Mouse (Mus musculus): Measurements from ENCODE around the gene Crybb1. TPM values are rescaled to one million over a fixed set of nuclear protein-coding genes. Genes with fewer than 3 reads are reported as not detected.

Crybb1 gene
- polyA plus RNA-seq (2011; ENCODE audit: insufficient read depth, insufficient read length, low replicate concordance, missing spikeins), result not detected in 2 replicates

DNA sequence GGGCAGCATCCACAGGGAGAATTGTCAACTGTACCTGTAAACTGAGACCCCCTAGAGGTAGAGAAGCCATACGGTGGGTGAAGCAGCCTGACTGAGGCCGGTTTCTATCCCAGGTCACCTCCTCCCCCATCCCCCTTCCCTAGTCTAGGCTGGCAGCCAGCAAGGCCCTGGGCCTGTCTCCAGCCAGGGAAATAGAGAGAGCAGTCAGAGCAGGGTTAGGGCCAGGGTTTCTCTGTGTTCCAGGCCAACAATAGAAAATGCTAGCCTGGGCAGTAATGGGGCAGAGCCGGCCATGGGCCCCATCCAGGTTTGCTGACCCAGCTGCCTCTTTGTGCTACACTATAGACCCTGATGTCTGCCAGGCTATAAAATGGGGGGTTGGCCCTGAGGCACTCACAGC is at the start of gene Crybb1:
TSS of gene Crybb1 (plus strand) at position 390 of the 400 bp plus-strand sequence.
- Histone ChIP-seq H3K27ac (ENCODE audit: control insufficient read depth, insufficient read depth, low read depth, low read length, poor library complexity) (no peak within 1 kb of the TSS), H3K4me3 (replicated peaks; ENCODE audit: control insufficient read depth, low read depth, low read length) (no peak within 1 kb of the TSS), H3K4me1 (ENCODE audit: control insufficient read depth, insufficient read depth, low read length) (peaks cover 23% of the 10 kb centered on the region)
- WGBS, result 69% methylated on average over 3 of the region's 3 CpGs
- TF ChIP-seq POLR2A (IDR thresholded peaks at IDR 0.05; ENCODE audit: borderline replicate concordance, control insufficient read depth, low read depth, low read length), result no peak
- no peak for TF ChIP-seq CTCF (IDR thresholded peaks at IDR 0.05; ENCODE audit: control insufficient read depth, insufficient read depth, low read length)

DNA sequence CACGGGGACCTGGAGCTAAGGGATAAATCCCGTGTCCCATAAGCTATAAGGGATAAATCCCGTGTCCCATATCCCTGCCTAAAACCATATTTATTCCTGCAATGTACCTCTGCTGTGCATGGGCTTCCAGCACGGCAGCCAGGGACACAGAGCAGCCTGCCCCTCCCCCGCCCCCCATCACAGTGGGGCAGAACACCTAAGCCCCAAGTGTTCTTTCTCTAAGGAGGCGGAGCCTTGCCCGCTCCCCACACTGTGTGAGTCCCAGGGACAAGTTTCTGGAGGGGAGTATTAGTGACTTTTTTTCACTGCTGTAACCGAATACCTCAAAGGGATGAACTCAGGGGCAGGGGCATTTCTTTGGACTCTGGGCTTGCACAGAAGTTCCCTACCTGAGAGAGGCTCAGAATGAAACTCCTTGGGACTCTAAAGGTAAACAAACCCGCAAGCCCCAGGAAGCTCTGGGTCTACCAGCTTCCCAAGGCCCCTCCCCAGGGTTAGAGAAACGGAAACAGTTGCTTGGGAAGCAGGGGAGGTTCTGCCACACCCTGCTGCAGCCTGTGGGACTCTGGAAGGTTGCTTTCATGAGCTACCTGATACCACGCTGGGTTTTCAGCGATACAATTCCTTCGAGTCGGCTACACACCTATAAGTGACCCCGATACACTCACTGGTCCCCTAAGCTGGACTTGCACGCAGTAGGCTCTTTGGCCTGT is 48.9 kb upstream of the Crybb1 start:
- no peak overlapping the region for H3K4me3 ChIP-seq (replicated peaks; ENCODE audit: control insufficient read depth, low read depth, low read length)
- TF ChIP-seq CTCF (IDR thresholded peaks at IDR 0.05; ENCODE audit: control insufficient read depth, insufficient read depth, low read length), result no peak
- TF ChIP-seq POLR2A (IDR thresholded peaks at IDR 0.05; ENCODE audit: borderline replicate concordance, control insufficient read depth, low read depth, low read length), result no peak
- 51% methylated on average over 16 of the region's 16 CpGs for WGBS
- no peaks in the 10 kb centered on the region for H3K4me1 ChIP-seq (ENCODE audit: control insufficient read depth, insufficient read depth, low read length)
- no peak overlapping the region for H3K27ac ChIP-seq (ENCODE audit: control insufficient read depth, insufficient read depth, low read depth, low read length, poor library complexity)

DNA sequence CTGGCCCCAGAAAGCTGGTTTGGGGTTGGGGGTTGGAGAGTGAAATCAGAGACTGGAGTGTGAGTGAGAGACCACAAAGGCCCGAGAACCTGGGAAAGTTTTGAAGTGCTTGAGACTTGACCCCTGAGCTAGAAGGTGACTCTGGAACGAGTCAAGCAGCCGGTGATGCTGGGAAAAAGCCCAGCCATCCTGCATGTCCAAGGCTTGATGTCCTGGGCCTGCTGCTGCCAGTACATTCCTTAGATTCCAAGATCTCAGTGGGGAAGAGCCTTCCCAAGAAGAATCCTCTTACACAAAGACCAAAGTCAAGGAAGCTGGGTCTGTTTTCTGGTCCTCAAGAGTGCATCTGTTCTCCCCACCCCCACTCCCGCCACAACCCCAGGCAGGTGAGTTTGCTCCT is 47.3 kb upstream of the Crybb1 start:
- TF ChIP-seq POLR2A (IDR thresholded peaks at IDR 0.05; ENCODE audit: borderline replicate concordance, control insufficient read depth, low read depth, low read length) (no peak), CTCF (IDR thresholded peaks at IDR 0.05; ENCODE audit: control insufficient read depth, insufficient read depth, low read length) (no peak)
- Histone ChIP-seq H3K4me1 (ENCODE audit: control insufficient read depth, insufficient read depth, low read length) (no peaks in the 10 kb centered on the region), H3K27ac (ENCODE audit: control insufficient read depth, insufficient read depth, low read depth, low read length, poor library complexity) (no peak overlapping the region), H3K4me3 (replicated peaks; ENCODE audit: control insufficient read depth, low read depth, low read length) (no peak overlapping the region)
- WGBS, result 70% methylated on average over 4 of the region's 4 CpGs

GRCm38 (mm10) chr5:112210104-112210503 is 45.5 kb upstream of the Crybb1 start:
- H3K4me3 ChIP-seq (replicated peaks; ENCODE audit: control insufficient read depth, low read depth, low read length), result no peak overlapping the region
- TF ChIP-seq CTCF (IDR thresholded peaks at IDR 0.05; ENCODE audit: control insufficient read depth, insufficient read depth, low read length), result peak; percentile 95
- no peak for TF ChIP-seq POLR2A (IDR thresholded peaks at IDR 0.05; ENCODE audit: borderline replicate concordance, control insufficient read depth, low read depth, low read length)
- WGBS, result 31% methylated on average over 8 of the region's 8 CpGs
- H3K27ac ChIP-seq (ENCODE audit: control insufficient read depth, insufficient read depth, low read depth, low read length, poor library complexity), result no peak overlapping the region
- no peaks in the 10 kb centered on the region for H3K4me1 ChIP-seq (ENCODE audit: control insufficient read depth, insufficient read depth, low read length)

- H3K4me1 ChIP-seq (ENCODE audit: control insufficient read depth, insufficient read depth, low read length), result no peaks in the 10 kb centered on the region
- no peak overlapping the region for H3K4me3 ChIP-seq (replicated peaks; ENCODE audit: control insufficient read depth, low read depth, low read length)
- H3K27ac ChIP-seq (ENCODE audit: control insufficient read depth, insufficient read depth, low read depth, low read length, poor library complexity), result no peak overlapping the region
- TF ChIP-seq POLR2A (IDR thresholded peaks at IDR 0.05; ENCODE audit: borderline replicate concordance, control insufficient read depth, low read depth, low read length) (no peak), CTCF (IDR thresholded peaks at IDR 0.05; ENCODE audit: control insufficient read depth, insufficient read depth, low read length) (no peak)
- 75% methylated on average over 7 of the region's 7 CpGs for WGBS
These were observed 43.7 kb upstream of the Crybb1 start for GRCm38 (mm10) chr5:112211911-112212310.

- 81% methylated on average over 6 of the region's 6 CpGs for WGBS
- no peaks in the 10 kb centered on the region for H3K4me1 ChIP-seq (ENCODE audit: control insufficient read depth, insufficient read depth, low read length)
- H3K4me3 ChIP-seq (replicated peaks; ENCODE audit: control insufficient read depth, low read depth, low read length), result no peak overlapping the region
- no peak for TF ChIP-seq POLR2A (IDR thresholded peaks at IDR 0.05; ENCODE audit: borderline replicate concordance, control insufficient read depth, low read depth, low read length)
- TF ChIP-seq CTCF (IDR thresholded peaks at IDR 0.05; ENCODE audit: control insufficient read depth, insufficient read depth, low read length), result no peak
- no peak overlapping the region for H3K27ac ChIP-seq (ENCODE audit: control insufficient read depth, insufficient read depth, low read depth, low read length, poor library complexity)
These were observed 42.8 kb upstream of the Crybb1 start for GRCm38 (mm10) chr5:112212711-112213264.

DNA sequence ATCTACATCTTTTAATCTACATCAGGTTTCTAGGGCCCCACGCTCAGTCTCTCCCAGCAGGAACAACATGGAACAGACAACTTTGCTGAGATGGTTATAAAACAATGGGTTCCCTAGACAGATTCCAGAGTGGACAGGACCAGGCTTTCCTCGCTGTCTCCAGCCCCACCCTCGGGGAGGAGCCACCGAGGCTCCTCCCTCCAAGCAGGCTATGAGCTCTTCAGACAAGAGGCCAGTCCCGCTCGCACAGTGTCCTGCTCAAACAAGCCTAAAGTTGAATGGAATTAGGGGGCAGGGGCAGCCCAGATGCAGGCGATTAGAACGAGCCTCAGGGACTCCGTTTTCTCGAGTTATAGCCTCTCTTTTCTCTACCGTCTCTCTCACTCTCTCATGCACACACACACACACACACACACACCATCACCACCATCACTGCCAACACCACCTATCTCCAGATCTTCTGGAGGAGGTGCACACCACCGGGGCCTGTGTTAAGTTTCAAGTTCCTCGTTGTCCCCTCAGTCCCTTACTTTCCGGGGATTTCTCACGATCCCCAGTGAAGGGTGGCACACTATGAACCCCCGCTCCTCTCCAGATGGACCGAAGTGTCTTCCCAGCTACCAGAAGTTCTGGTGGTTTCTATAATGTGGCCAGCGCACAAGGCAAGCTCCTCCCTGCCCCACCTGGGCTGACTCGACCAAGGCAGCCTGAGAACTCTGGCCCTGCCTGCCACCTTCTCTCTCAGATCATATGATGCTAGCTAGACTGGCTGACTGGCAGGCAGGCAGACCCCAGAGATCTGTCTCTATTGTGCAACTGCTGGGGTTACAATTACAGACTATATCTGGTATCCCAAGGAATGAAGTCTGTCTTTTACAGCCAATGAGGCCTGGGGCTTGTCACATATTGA is 42.0 kb upstream of the Crybb1 start:
- Histone ChIP-seq H3K4me3 (replicated peaks; ENCODE audit: control insufficient read depth, low read depth, low read length) (no peak overlapping the region), H3K4me1 (ENCODE audit: control insufficient read depth, insufficient read depth, low read length) (no peaks in the 10 kb centered on the region), H3K27ac (ENCODE audit: control insufficient read depth, insufficient read depth, low read depth, low read length, poor library complexity) (no peak overlapping the region)
- WGBS, result 72% methylated on average over 19 of the region's 19 CpGs
- peak; percentile 1; the same call in 1 of the 2 replicates for TF ChIP-seq CTCF (IDR thresholded peaks at IDR 0.05; ENCODE audit: control insufficient read depth, insufficient read depth, low read length)
- no peak for TF ChIP-seq POLR2A (IDR thresholded peaks at IDR 0.05; ENCODE audit: borderline replicate concordance, control insufficient read depth, low read depth, low read length)

GRCm38 (mm10) chr5:112214419-112214818 is 41.2 kb upstream of the Crybb1 start:
- no peak overlapping the region for H3K4me3 ChIP-seq (replicated peaks; ENCODE audit: control insufficient read depth, low read depth, low read length)
- under 1% methylated on average over 10 of the region's 10 CpGs for WGBS
- TF ChIP-seq POLR2A (IDR thresholded peaks at IDR 0.05; ENCODE audit: borderline replicate concordance, control insufficient read depth, low read depth, low read length) (no peak), CTCF (IDR thresholded peaks at IDR 0.05; ENCODE audit: control insufficient read depth, insufficient read depth, low read length) (peak; percentile 78)
- H3K4me1 ChIP-seq (ENCODE audit: control insufficient read depth, insufficient read depth, low read length), result no peaks in the 10 kb centered on the region
- H3K27ac ChIP-seq (ENCODE audit: control insufficient read depth, insufficient read depth, low read depth, low read length, poor library complexity), result no peak overlapping the region
